Comparison of ENCODE assay signal across 26 mouse cellular contexts in the genomic region with DNA sequence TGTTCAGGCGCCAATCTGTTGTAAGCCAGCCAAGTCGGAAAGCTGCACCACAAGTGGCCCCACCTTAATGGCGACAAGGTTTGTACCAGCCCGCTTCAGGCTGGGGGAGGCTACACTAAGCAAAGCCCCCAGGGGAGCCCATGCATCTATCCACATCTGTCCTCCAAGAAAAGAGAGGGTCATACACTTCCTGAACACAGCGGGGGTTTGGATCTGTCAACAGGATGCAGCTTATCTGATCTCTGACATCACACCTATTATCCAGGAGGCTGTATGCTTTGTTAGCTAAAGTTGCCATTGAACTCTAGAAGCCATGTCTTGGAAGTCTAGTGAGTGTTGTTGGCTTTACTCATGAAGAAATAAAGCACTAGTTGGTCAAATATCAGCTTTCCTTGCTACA.
"Had no signal": no experiment of that assay in that cellular context is flagged by ENCODE, and none has a peak within 500 bp of the region (broad histone marks: within the 10 kb centered on the region; RNA-seq: fewer than 3 reads in every experiment).

No protein-coding gene starts in this region.

- H3K4me3 ChIP-seq: embryonic facial prominence, embryonic 10.5 days; embryonic facial prominence, embryonic 12.5 days; embryonic facial prominence, embryonic 13.5 days; embryonic facial prominence, embryonic 15.5 days; erythroblast, embryonic 14.5 days; forebrain, embryonic 10.5 days; forebrain, embryonic 12.5 days; forebrain, embryonic 13.5 days; forebrain, embryonic 15.5 days; gastrocnemius, adult 2 months; heart, adult 2 months; heart, embryonic 10.5 days had no signal

- H3K9me3 ChIP-seq: embryonic facial prominence, embryonic 15.5 days; forebrain, embryonic 12.5 days; forebrain, embryonic 15.5 days; heart, embryonic 10.5 days had no signal

- DNase-seq: cerebellum, postnatal 10 days; cerebellum, postnatal 14 days; cerebellum, postnatal 25 days; cerebellum, postnatal 36 days; embryo, embryonic 11 days; forebrain, postnatal 0 days; gastrocnemius, adult 2 months; gastrocnemius, postnatal 10 days; gastrocnemius, postnatal 14 days; gastrocnemius, postnatal 25 days; gastrocnemius, postnatal 36 days; heart, adult 11 months; heart, adult 18-20 months; heart, adult 2 months had no signal

- H3K27me3 ChIP-seq: embryonic facial prominence, embryonic 12.5 days; embryonic facial prominence, embryonic 13.5 days; embryonic facial prominence, embryonic 15.5 days; forebrain, embryonic 12.5 days; forebrain, embryonic 13.5 days; forebrain, embryonic 15.5 days had no signal

- ATAC-seq: forebrain, embryonic 13.5 days; forebrain, embryonic 14.5 days; forebrain, embryonic 15.5 days; forebrain, embryonic 16.5 days; forebrain, postnatal 0 days had no signal

- H3K4me1 ChIP-seq: embryonic facial prominence, embryonic 10.5 days; embryonic facial prominence, embryonic 12.5 days; embryonic facial prominence, embryonic 13.5 days; embryonic facial prominence, embryonic 15.5 days; forebrain, embryonic 10.5 days; forebrain, embryonic 12.5 days; forebrain, embryonic 13.5 days; forebrain, embryonic 15.5 days; heart, embryonic 10.5 days had no signal

- H3K9ac ChIP-seq: embryonic facial prominence, embryonic 12.5 days; embryonic facial prominence, embryonic 13.5 days; embryonic facial prominence, embryonic 15.5 days; forebrain, embryonic 12.5 days; forebrain, embryonic 13.5 days; forebrain, embryonic 15.5 days; forebrain, postnatal 0 days had no signal

- H3K36me3 ChIP-seq: embryonic facial prominence, embryonic 10.5 days; embryonic facial prominence, embryonic 12.5 days; embryonic facial prominence, embryonic 13.5 days; embryonic facial prominence, embryonic 15.5 days; forebrain, embryonic 10.5 days; forebrain, embryonic 12.5 days; forebrain, embryonic 15.5 days; heart, embryonic 10.5 days had no signal

- H3K4me2 ChIP-seq: embryonic facial prominence, embryonic 12.5 days; embryonic facial prominence, embryonic 13.5 days; embryonic facial prominence, embryonic 15.5 days; forebrain, embryonic 12.5 days; forebrain, embryonic 13.5 days; forebrain, embryonic 15.5 days had no signal

- H3K27ac ChIP-seq: embryonic facial prominence, embryonic 10.5 days; embryonic facial prominence, embryonic 12.5 days; embryonic facial prominence, embryonic 13.5 days; embryonic facial prominence, embryonic 15.5 days; forebrain, embryonic 10.5 days; forebrain, embryonic 12.5 days; forebrain, embryonic 13.5 days; forebrain, embryonic 15.5 days; gastrocnemius, adult 2 months; heart, adult 2 months; heart, embryonic 10.5 days had no signal
